Mouse (Mus musculus) stomach, postnatal 0 days (tissue): ENCODE measurements around the gene Creb5. TPM values are rescaled to one million over a fixed set of nuclear protein-coding genes. Genes with fewer than 3 reads are reported as not detected.

Experiments used
- ATAC-seq: fragments of 200-750 bp; cut with Nextera tagmentation; 2 replicates; pipeline ENCODE4 v1.8.0; 2017; ENCODE audit not compliant: low FRiP score, low TSS enrichment
- DNase-seq: peaks from one replicate; pipeline ENCODE4 v3.0.0-alpha.2; 2016; ENCODE audit warnings: low spot score
- H3K27ac ChIP-seq: fragments of 300-500 bp; sonication (generic); replicated peaks from 2 replicates; pipeline ENCODE4 v1.5.1; 2014; ENCODE audit warnings: mild to moderate bottlenecking, control low read depth
- H3K27me3 ChIP-seq: fragments of 300-500 bp; sonication (generic); 2 replicates; pipeline ENCODE4 v1.6.1; 2014; ENCODE audit warnings: low read length; ENCODE audit not compliant: control insufficient read depth, insufficient read depth
- H3K36me3 ChIP-seq: fragments of 300-500 bp; sonication (generic); 2 replicates; pipeline ENCODE4 v1.6.1; 2014; ENCODE audit warnings: low read length, mixed read lengths; ENCODE audit not compliant: control insufficient read depth, insufficient read depth
- H3K4me1 ChIP-seq: fragments of 300-500 bp; sonication (generic); replicated peaks from 2 replicates; pipeline ENCODE4 v1.6.1; 2014; ENCODE audit warnings: antibody characterized with exemption; ENCODE audit not compliant: control insufficient read depth, insufficient read depth
- H3K4me2 ChIP-seq: fragments of 300-500 bp; sonication (generic); replicated peaks from 2 replicates; pipeline ENCODE4 v1.6.1; 2014; ENCODE audit warnings: low read depth, mild to moderate bottlenecking, control low read depth, moderate library complexity
- H3K4me3 ChIP-seq: fragments of 300-500 bp; sonication (generic); 2 replicates; pipeline ENCODE4 v1.5.1; 2014; ENCODE audit warnings: low read depth, low read length, control low read depth
- H3K9ac ChIP-seq: fragments of 300-500 bp; sonication (generic); 2 replicates; pipeline ENCODE4 v1.6.1; 2014; ENCODE audit warnings: mild to moderate bottlenecking, low read length, control low read depth, mixed read lengths
- H3K9me3 ChIP-seq: fragments of 300-500 bp; sonication (generic); 2 replicates; pipeline ENCODE4 v1.6.1; 2016; ENCODE audit warnings: low read length; ENCODE audit not compliant: control insufficient read depth
- CTCF ChIP-seq: IDR thresholded peaks from 2 replicates; pipeline ENCODE4 v1.5.1; 2016; ENCODE audit warnings: antibody characterized with exemption, low read depth, mild to moderate bottlenecking, moderate library complexity
- EP300 ChIP-seq: optimal IDR thresholded peaks from 2 replicates; pipeline ENCODE3; 2016; ENCODE audit warnings: antibody characterized with exemption
- WGBS: fragments of 180-500 bp; shearing (Covaris S2); extraction: QIAGEN DNeasy Blood & Tissue Kit; methylation state at CpG from one replicate; pipeline ENCODE4 v1.1.7; 2014; 5-methylcytosine and 5-hydroxymethylcytosine counted together
- polyA plus RNA-seq: library from polyadenylated mRNA; unstranded; fragments of >200 nt; fragmentation: Nextera tagmentation; extraction: Ambion mirVana; gene quantifications from 2 replicates; pipeline ENCODE4 v1.2.1, GENCODE M21; 2015

Creb5 gene
- polyA plus RNA-seq, 1 experiment from 2014 or later: 3.2 TPM

DNA sequence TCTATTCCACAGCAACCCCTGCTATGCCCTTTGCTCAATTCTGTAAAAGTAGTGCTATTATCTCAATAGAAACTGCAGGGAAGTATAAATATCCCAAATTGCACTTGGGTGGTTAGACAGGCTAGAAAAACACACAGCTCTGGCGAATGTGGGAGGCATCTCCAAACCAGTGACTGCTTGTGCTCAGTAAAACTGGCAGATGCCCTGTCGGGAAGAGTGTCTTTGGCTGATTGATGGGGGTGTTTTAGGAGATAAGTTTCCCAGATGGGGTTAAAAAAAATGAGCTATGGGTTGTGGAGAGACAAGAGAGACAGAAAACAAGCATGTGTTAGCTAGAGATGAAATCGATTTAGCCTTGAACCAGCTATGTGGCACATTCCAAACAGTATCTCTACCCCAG, 163.4 kb downstream of the Creb5 start:
- Histone ChIP-seq H3K9me3 (no peaks in the 10 kb centered on the region), H3K27me3 (no peaks in the 10 kb centered on the region), H3K4me2 (no peak overlapping the region), H3K36me3 (no peaks in the 10 kb centered on the region), H3K4me3 (no peak overlapping the region), H3K4me1 (no peaks in the 10 kb centered on the region), H3K9ac (no peak overlapping the region), H3K27ac (no peak overlapping the region)
- no peak for DNase-seq
- no peak for ATAC-seq
- WGBS: 48% methylated on average over 3 of the region's 3 CpGs
- no peak for TF ChIP-seq CTCF

DNA sequence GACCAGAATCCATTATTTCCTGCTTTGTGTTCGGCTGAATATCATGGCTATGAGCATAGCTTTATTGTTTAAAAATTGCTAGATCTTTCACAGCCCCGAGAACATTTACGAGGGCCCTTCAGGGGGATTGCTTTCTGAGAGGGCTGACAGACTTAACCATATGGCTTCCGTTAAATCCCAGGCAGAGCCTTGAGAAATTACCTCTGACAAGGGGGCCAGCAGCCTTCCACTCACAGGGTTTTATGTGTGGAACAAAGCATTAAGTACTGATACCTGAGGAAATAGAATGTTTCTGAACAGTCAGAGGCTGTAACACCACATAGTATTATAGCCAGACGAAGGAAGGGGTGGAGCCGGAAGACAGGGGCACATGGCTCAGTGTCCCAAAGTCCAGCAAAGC, 165.2 kb downstream of the Creb5 start:
- no peak overlapping the region for H3K27ac ChIP-seq
- H3K36me3 ChIP-seq: no peaks in the 10 kb centered on the region
- no peaks in the 10 kb centered on the region for H3K27me3 ChIP-seq
- DNase-seq (no peak), ATAC-seq (no peak)
- H3K9me3 ChIP-seq: no peaks in the 10 kb centered on the region
- no peak overlapping the region for H3K4me3 ChIP-seq
- no peak overlapping the region for H3K9ac ChIP-seq
- no peak for TF ChIP-seq CTCF
- TF ChIP-seq EP300: no peak
- H3K4me1 ChIP-seq: no peaks in the 10 kb centered on the region
- 45% methylated on average over 6 of the region's 6 CpGs for WGBS
- no peak overlapping the region for H3K4me2 ChIP-seq

DNA sequence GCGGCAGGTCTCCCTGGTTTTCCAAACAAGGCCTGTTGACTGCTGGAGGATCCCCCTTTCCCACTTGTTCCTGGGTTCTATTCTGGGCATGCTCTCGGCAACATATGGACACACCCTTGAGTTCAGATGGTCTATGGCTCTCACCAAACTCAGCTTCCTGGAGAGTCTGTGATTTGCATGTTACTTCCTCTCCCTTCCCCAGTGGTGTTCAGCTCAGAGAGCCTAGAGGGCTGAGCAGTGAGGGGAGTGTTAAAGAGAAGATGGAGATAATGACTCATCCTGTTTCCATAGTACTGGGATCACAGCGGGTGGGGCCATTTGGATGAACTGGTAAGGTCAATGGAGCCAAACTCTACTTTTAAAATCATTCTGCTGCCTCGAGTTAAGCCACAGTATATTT, 168.4 kb downstream of the Creb5 start:
- H3K27ac ChIP-seq: no peak overlapping the region
- H3K9ac ChIP-seq: no peak overlapping the region
- no peak for DNase-seq
- no peaks in the 10 kb centered on the region for H3K27me3 ChIP-seq
- WGBS: 47% methylated on average over 4 of the region's 4 CpGs
- no peak overlapping the region for H3K4me3 ChIP-seq
- TF ChIP-seq CTCF: no peak
- no peak overlapping the region for H3K4me2 ChIP-seq
- no peaks in the 10 kb centered on the region for H3K9me3 ChIP-seq
- H3K36me3 ChIP-seq: no peaks in the 10 kb centered on the region
- peak; percentile 77 for ATAC-seq
- H3K4me1 ChIP-seq: no peaks in the 10 kb centered on the region

DNA sequence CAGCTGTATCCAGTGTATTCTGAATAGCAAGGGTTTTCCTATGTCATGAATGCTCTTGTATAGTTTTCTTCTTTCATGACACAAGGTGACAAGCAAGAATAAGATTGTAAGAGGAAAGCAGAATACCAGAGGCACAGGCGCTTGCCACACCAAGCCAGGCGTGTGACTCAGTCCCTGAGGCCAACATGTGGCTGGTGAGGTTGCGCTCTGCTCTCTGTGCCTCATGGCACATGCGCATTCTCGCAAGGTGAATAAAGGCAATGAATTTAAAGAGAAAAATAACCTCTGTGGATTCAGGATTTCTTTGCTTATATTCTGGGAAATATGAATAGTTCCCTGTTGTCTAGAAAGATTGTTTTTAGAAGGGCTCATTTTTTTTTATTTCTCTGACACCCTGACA, 169.0 kb downstream of the Creb5 start:
- H3K27ac ChIP-seq: no peak overlapping the region
- no peak overlapping the region for H3K9ac ChIP-seq
- 84% methylated on average over 5 of the region's 5 CpGs for WGBS
- no peaks in the 10 kb centered on the region for H3K36me3 ChIP-seq
- ATAC-seq (no peak), DNase-seq (no peak)
- H3K4me3 ChIP-seq: no peak overlapping the region
- TF ChIP-seq EP300 (no peak), CTCF (no peak)
- H3K9me3 ChIP-seq: no peaks in the 10 kb centered on the region
- no peaks in the 10 kb centered on the region for H3K4me1 ChIP-seq
- H3K4me2 ChIP-seq: no peak overlapping the region
- no peaks in the 10 kb centered on the region for H3K27me3 ChIP-seq

DNA sequence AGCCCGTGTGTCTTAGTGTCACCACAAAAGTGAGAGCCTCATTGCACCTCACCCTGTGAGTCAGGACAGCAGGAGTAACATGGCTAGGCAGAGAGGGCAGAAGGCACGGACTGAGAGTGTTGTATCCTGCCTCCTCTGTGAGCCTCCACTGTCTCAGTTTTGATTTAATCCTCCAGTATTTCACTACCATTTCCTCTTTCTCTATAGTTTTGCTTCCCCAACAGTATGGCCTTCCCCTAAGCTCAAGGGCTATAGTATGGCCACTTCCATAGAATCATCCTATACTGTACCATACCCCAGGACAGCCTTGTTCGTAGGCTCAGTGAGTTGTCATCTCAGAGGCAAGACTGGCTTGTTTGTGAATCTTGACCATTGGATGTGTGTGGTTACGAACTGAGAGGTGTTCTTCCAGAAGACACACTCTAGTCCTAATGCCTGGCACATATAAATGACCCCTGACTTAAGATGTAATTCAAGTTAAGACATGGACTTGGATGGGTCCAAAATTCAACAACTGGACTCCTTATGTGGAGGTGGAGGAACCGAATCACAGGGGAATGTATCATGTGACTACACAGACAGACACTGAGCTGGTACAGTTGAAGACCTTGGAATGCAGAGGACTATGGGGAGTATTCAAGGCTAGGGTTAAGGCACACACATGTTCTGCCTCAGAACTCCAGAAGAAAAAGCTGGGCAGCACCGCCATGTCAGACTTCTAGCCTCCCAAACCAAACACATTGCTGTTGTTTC, 173.1 kb downstream of the Creb5 start:
- no peak overlapping the region for H3K4me3 ChIP-seq
- TF ChIP-seq CTCF (no peak), EP300 (no peak)
- no peaks in the 10 kb centered on the region for H3K27me3 ChIP-seq
- no peak overlapping the region for H3K27ac ChIP-seq
- no peak for DNase-seq
- H3K9me3 ChIP-seq: no peaks in the 10 kb centered on the region
- no peak for ATAC-seq
- no peaks in the 10 kb centered on the region for H3K4me1 ChIP-seq
- no peak overlapping the region for H3K4me2 ChIP-seq
- no peaks in the 10 kb centered on the region for H3K36me3 ChIP-seq
- no peak overlapping the region for H3K9ac ChIP-seq
- 89% methylated on average over 6 of the region's 6 CpGs for WGBS

DNA sequence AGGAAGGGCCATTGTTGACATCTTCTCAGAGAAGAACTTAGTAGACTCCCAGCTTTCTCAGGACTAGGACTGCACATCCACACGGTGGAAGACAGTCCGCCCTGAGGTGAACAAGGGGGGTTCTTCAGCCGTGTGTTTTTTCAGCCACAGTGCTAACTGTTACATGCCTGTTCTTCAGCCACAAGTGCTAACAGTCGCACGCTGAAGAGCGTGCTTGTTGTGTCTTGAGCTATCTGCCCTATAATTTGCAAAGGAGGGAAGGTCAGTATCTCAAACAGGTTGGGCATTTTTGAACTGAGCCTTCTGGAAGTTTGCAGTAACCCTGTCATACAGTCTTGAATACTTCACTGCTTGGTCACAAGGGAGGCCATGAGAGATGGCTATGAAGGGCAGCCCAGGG, 174.0 kb downstream of the Creb5 start:
- Histone ChIP-seq H3K27ac (no peak overlapping the region), H3K4me2 (no peak overlapping the region)
- no peak for DNase-seq

More for the DNA sequence above, 174.0 kb downstream of the Creb5 start:
- H3K9me3 ChIP-seq: no peaks in the 10 kb centered on the region
- ATAC-seq: no peak
- TF ChIP-seq EP300 (no peak), CTCF (no peak)
- H3K9ac ChIP-seq: no peak overlapping the region
- no peaks in the 10 kb centered on the region for H3K27me3 ChIP-seq
- no peaks in the 10 kb centered on the region for H3K4me1 ChIP-seq
- WGBS: 86% methylated on average over 6 of the region's 6 CpGs
- H3K36me3 ChIP-seq: no peaks in the 10 kb centered on the region
- H3K4me3 ChIP-seq: no peak overlapping the region
